Mouse (Mus musculus) right cerebral cortex, postnatal 36 days (tissue): ENCODE measurements at regions not wholly inside any gene's neighbourhood (a gene's known extent, or its start where the extent isn't known, plus 50 kb on each side); places are given as distances from the start of the nearest gene placed in this dataset.
A peak's percentile ranks its signal among the peaks of the same experiment; 100 is the strongest.
"Not testable (repeated sequence)": the region's sequence is repeated elsewhere in the genome, so short reads cannot be mapped to it uniquely, and the experiment has no call there.

Experiments used
- DNase-seq, 2 experiments: peaks; one replicate each; pipeline ENCODE4 v3.0.0; 2022; ENCODE audit warnings: low spot score in 2 of 2, mixed read lengths in 1 of 2

DNA sequence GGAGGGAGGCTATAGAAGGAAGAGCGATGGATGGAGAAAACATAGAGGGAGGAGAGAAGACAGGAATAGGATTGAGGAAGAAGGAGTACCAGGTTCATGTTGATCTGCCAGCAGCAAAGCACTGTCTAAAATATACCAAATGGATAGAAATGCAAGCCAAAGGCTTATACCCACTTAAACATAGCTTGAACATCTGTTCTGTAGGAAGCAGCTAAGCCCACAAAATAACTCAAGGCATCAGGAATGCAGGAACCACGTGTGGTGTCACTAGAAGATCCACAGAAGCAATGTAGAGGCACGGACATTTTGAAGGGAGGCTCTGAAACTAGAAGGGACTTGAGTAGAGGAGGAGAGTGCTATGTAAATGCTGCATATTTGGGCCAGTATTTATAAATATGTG lies 78.9 kb downstream of the Smgc start:
- peak; percentile 16 to 58 for DNase-seq

DNA sequence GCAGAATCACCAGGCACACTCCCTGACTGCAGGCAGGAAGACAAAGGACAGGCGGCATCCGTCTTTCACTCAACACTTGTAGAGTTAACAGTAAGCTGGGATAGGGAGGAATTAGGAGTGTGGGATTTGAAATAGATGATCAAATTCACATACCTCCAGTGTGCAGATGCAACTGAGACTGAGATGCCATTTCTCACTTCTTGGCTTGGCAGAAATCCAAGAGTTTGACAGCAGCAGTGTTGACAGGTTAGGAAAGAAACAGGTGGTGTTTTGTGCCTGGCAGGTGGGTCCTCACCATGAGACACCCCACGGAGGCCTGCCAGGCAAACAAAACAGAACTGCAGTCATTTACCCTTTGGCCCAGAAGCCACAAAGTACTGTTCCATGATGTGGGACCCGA lies 79.8 kb downstream of the Smgc start:
- no peak for DNase-seq

DNA sequence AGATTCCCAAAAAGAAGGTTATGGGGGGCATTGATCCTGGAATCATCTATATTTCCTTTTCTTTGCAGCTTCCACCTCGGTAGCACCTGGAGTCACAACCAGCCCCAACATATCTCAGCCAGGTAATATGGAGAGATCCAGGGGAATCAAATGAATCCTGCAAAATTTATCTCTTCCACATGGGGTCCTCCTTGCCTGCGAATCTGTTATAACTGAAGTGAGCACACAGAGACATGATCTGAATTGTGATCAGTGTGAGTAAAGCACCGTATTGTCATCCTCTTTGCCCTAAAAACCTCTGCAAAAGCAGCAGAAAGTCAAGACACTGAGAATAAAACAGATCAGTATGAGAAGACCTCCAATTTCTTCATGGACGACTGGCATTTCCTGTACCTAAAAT lies 86.5 kb downstream of the Smgc start:
- no peak for DNase-seq

DNA sequence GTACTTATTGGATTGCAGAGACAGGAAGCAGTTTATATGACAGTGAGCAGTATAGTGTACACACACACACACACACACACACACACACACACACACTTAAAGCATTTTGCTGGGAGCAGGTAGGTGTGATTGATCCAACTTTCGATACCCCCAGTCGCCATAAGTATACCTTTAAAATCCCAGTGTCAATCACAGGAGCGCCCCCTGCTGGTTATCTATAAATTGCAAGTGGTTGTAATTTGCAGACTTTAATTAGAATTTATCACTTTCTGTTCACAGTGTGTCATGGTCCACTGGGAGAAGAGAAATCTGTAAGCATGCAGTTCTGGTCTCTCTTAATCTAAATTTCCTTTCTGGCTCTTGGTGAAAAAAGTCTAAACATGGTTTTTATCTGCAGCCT lies 89.4 kb downstream of the Smgc start:
- no peak for DNase-seq

DNA sequence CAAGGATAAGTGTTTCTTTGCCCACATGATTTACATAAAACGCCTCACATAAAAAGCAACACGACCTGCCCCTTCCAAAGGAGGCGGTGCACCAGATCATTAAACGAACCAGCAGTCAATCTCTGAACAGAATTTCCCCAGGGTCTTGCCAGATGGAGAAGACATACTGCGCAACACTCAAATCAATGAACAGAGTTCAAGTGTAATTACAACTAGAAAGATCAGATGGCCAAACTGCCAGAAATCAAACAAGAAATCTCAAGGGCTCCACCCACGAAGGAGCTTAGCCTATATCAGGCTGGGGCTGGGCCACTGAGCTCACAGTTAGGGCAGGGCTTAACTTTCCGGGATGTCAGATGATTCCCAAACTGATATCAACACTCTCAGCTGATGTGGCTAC lies 90.4 kb downstream of the Smgc start:
- no peak for DNase-seq

DNA sequence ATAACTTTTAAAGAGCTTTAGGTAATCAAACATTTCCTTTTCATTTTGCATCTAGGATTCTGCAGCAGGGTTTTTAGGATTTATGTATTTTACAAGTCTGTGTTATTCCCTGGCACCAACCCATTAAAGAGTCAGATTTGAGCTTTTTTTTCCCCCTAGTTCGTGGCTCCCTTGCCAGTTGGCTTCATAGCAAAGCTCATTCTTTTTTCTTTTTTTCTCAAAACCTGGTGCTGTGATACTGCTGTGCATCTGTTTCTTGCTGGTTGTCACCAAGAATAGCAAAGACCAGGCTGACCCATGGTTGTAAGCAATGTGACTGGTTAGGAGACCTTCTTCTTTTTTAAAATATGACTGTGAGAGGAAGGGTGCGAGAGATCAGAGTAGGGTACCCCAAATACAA lies 93.7 kb upstream of the Cntn1 start:
- no peak for DNase-seq

DNA sequence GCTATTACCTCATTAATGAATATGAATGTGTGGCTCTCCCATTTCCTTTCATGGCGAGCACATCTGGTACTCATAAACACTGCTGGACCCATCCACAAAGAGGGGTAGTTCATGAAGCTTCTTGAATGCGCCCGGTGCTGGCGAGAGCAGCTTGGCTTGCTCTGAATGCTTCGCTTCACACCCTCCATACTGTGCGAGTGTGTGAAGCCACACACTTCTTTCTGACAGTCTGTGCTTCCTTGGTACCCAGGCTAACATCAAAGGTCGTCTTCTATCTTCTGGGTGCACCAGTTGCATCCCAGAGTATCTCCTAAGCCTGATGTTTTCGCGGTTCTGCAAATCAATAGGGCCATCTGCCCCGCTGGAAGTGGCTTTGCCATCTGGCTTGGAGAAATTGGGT lies 85.8 kb upstream of the Cntn1 start:
- DNase-seq = no peak

DNA sequence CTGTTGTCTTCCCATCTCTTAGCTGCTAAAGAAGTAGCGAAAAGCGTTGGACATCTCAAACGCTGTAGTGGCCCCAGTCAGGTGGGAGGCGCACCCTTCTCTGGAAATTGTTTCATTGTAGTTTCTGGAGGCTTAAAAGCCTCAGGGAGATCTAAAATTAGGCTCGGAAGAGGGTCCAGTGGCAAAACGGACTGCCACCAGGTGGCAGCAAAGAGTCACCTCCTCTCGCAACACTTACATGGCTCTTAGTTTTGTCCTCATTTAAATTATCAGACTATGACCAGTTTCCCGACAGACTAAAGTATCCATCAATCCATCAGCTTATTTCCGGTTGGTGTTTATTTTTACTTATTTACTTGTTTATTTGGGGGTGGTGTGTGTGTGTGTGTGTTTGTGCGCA lies 81.6 kb upstream of the Cntn1 start:
- peak; percentile 50 to 63 for DNase-seq

DNA sequence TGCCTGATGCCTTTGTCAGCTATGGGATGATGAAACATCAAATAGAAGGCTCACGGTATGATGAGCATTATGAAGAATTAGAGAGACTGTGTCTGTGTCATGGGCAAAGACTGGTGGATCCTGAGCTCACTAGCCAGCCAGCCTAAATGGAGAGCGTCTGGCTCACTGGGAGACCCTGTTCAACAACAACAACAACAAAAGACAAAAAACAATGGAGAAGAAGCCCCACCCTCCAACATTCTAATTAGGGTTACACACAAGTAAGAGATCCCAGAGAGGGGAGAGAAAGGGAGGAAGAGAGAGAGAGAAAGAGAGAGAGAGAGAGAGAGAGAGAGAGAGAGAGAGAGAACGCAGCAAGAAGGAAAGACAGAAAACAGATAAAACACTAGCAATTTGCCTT lies 79.6 kb upstream of the Cntn1 start:
- no peak for DNase-seq

DNA sequence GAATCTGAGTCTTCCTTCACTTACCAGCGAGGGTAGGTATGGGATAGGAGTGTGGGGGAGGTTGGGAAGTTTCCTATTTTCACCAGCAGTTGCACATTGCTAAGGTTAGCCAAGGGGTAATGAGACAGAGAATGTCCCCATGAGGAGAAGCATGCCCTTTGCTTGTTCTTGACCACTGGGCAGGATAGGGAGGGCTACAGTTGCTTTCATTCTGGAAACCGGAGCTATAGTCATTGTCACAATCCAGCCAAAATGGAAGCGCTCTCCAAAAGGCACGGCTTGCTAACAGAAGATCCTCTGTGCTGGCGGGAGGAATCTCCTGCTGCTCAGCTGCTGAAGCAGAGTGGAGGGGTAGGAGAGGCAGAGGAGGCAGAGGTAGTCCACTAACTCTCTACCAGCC lies 79.1 kb upstream of the Cntn1 start:
- DNase-seq = no peak

DNA sequence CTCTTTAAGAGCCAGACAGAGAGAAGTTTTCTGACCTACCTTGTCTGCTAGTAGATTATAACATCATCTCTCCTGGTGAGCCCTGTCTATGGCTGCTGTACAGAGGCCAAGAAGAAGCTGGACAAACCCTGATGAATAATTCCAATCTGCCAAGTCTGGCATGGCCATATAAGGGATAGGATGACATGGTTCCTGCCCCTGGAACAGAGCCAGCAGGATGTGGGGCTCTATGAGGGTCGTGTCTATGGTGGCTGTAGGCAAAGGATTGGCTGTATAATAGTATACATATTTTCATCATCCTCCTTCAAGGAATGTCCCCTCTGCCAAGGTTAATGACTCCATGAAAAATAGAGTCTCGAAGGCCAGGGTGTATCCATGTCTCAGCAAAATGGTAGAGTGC lies 75.4 kb upstream of the Cntn1 start:
- no peak for DNase-seq

DNA sequence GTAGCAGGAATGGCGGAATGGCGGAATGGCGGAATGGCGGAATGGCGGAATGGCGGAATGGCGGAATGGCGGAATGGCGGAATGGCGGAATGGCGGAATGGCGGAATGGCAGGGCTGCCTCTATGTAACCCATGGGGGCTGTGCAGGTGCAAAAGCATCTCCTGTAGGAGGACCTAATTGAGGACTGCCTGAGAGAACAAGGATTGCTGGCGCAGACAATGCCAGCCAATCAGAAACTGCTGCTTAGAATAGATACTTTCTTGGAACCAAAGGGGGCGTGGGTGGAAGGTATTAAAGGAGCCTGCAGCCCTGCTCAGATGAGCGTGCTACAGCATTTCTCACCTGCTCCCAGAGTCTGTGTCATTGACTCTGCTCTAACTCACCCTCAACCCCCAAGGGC lies 67.8 kb upstream of the Cntn1 start:
- not testable (repeated sequence) for DNase-seq

DNA sequence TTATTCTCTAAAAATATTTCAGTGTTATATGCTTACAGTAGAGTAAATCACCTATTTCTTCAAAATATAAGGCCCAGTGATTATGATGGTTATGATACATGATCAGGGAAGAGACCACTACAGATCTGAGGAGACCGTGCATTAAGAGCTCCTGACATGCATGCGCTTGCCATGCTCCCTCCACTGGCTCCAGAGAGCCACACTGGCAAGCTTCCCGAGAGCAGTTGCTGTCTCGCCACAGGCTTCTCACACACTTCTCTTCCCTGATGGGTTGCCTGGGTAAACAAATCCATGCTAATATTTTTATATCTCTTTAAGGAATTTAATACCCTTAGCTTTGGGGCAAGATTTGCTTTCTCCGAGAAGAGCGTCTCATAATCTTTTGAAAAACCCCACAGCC lies 50.9 kb upstream of the Cntn1 start:
- DNase-seq = no peak
